Comparison of ENCODE assay signal across 8 mouse cellular contexts in genomic region chr11:44398782-44399225, GRCm38 (mm10). TPM values are rescaled to one million over a fixed set of nuclear protein-coding genes. Genes with fewer than 3 reads are reported as not detected.
A peak's percentile ranks its signal among the peaks of the same experiment; 100 is the strongest.
DNase-seq lines count a peak whose midpoint lies in the region; ATAC-seq and TF ChIP-seq lines count a peak whose summit lies in the region.

No protein-coding gene starts in this region.

- peak overlapping the region; percentile 81 for H3K27ac ChIP-seq in forebrain, embryonic 10.5 days
- no peak overlapping the region for H3K27ac ChIP-seq in heart, embryonic 15.5 days
- no peak overlapping the region for H3K27ac ChIP-seq in liver, embryonic 11.5 days (ENCODE audit: low read depth, low read length)

- no peak for TF ChIP-seq POLR2A in myocyte (IDR thresholded peaks at IDR 0.05; ENCODE audit: insufficient read length, low read depth)

- H3K27me3 ChIP-seq in forebrain, embryonic 10.5 days (ENCODE audit: poor library complexity, severe bottlenecking): peaks cover 5% of the 10 kb centered on the region; the same call in 1 of the 2 replicates
- no peaks in the 10 kb centered on the region for H3K27me3 ChIP-seq in heart, embryonic 15.5 days
- H3K27me3 ChIP-seq in liver, embryonic 11.5 days (replicated peaks; ENCODE audit: control insufficient read depth, insufficient read depth, low read length): no peaks in the 10 kb centered on the region
- no peaks in the 10 kb centered on the region for H3K27me3 ChIP-seq in myocyte (ENCODE audit: control insufficient read depth, insufficient read depth, insufficient read length)

- no peaks in the 10 kb centered on the region for H3K79me2 ChIP-seq in myocyte (ENCODE audit: control insufficient read depth, insufficient read depth)

- 4% methylated on average over 20 of the region's 20 CpGs for WGBS in forebrain, embryonic 10.5 days
- 2% methylated on average over 20 of the region's 20 CpGs for WGBS in heart, embryonic 15.5 days
- 2% methylated on average over 20 of the region's 20 CpGs for WGBS in liver, embryonic 11.5 days

- H3K4me3 ChIP-seq in forebrain, embryonic 10.5 days: peak overlapping the region; percentile 52
- H3K4me3 ChIP-seq in heart, embryonic 15.5 days: peak overlapping the region; percentile 44
- peak overlapping the region; percentile 34 for H3K4me3 ChIP-seq in liver, embryonic 11.5 days (ENCODE audit: low read depth, low read length)
- no peak overlapping the region for H3K4me3 ChIP-seq in myocyte

- peaks cover 4% of the 10 kb centered on the region; the same call in 1 of the 2 replicates for H3K4me1 ChIP-seq in forebrain, embryonic 10.5 days
- H3K4me1 ChIP-seq in heart, embryonic 15.5 days (replicated peaks): peaks cover 19% of the 10 kb centered on the region
- no peaks in the 10 kb centered on the region for H3K4me1 ChIP-seq in liver, embryonic 11.5 days (replicated peaks; ENCODE audit: control insufficient read depth, insufficient read depth, low read length)

- H3ac ChIP-seq in myocyte (ENCODE audit: control insufficient read depth, insufficient read length): no peak overlapping the region

- H3K4me2 ChIP-seq in heart, embryonic 15.5 days: peak overlapping the region; percentile 75
- H3K4me2 ChIP-seq in liver, embryonic 11.5 days: peak overlapping the region; percentile 59
- peak overlapping the region; percentile 60 for H3K4me2 ChIP-seq in myocyte (ENCODE audit: low read depth)

- H3K9me3 ChIP-seq in forebrain, embryonic 10.5 days: no peaks in the 10 kb centered on the region
- no peaks in the 10 kb centered on the region for H3K9me3 ChIP-seq in heart, embryonic 15.5 days (replicated peaks)
- no peaks in the 10 kb centered on the region for H3K9me3 ChIP-seq in liver, embryonic 11.5 days (ENCODE audit: control insufficient read depth, low read length)

- H3K36me3 ChIP-seq in forebrain, embryonic 10.5 days (replicated peaks): no peaks in the 10 kb centered on the region
- H3K36me3 ChIP-seq in heart, embryonic 15.5 days: no peaks in the 10 kb centered on the region
- H3K36me3 ChIP-seq in liver, embryonic 11.5 days (ENCODE audit: control insufficient read depth, insufficient read depth, low read length): no peaks in the 10 kb centered on the region
- H3K36me3 ChIP-seq in myocyte (ENCODE audit: control insufficient read depth, insufficient read depth): no peaks in the 10 kb centered on the region

- peak; percentile 71 for DNase-seq in CD4-positive, CD25-positive, alpha-beta regulatory T cell, adult 2 months (ENCODE audit: low read depth, low spot score)
- peak; percentile 81 for DNase-seq in forebrain, embryonic 10.5 days (ENCODE audit: extremely low spot score, low spot score)
- peak; percentile 91 for DNase-seq in kidney, postnatal 10 days
- DNase-seq in liver, embryonic 11.5 days (ENCODE audit: low spot score): peak; percentile 69
- DNase-seq in spleen, postnatal 14 days (ENCODE audit: low spot score in 2 of 2): peak; percentile 38 to 63

- no peak for ATAC-seq in CD4-positive, CD25-positive, alpha-beta regulatory T cell, adult 4 months
- peak; percentile 44; the same call in 1 of the 2 replicates for ATAC-seq in heart, embryonic 15.5 days (replicated peaks; ENCODE audit: insufficient number of reproducible peaks, insufficient read depth, low FRiP score, low read depth)
- no peak; the same call in 1 of the 2 replicates for ATAC-seq in liver, embryonic 11.5 days (replicated peaks; ENCODE audit: low FRiP score)

- peak overlapping the region; percentile 46; the same call in 1 of the 2 replicates for H3K9ac ChIP-seq in heart, embryonic 15.5 days
- no peak overlapping the region for H3K9ac ChIP-seq in liver, embryonic 11.5 days (ENCODE audit: low read depth, low read length)

TF ChIP-seq in myocyte, 11 proteins besides CTCF, POLR2A, EP300 and RAD21:
- TF ChIP-seq POLR2AphosphoS2 (IDR thresholded peaks at IDR 0.05; ENCODE audit: insufficient read length, low read depth) (no peak), CEBPB (IDR thresholded peaks at IDR 0.05; ENCODE audit: insufficient read depth, poor library complexity, severe bottlenecking) (no peak), MYOG (IDR thresholded peaks at IDR 0.05; ENCODE audit: control insufficient read depth in 1 of 3, insufficient read depth in 1 of 3, insufficient read length in 2 of 3, low read depth in 2 of 3) (no peak)

RNA-seq across cellular contexts. Expression of gene Il12b, which starts 1.1 kb away (rescaled TPM):
- not detected for polyA plus RNA-seq in CD4-positive, CD25-positive, alpha-beta regulatory T cell, adult 4 months (2017; shearing (Covaris generic))
- polyA plus RNA-seq in forebrain, embryonic 10.5 days (2016; fragmentation: Nextera tagmentation; extraction: Ambion mirVana): not detected in 2 replicates
- polyA plus RNA-seq in heart, embryonic 15.5 days (2015; fragmentation: Nextera tagmentation; extraction: Ambion mirVana): not detected in 2 replicates
- not detected in 2 replicates for polyA plus RNA-seq in liver, embryonic 11.5 days (2014; fragmentation: Nextera tagmentation; extraction: Ambion mirVana)
- polyA plus RNA-seq in myocyte (2012; fragmentation: generic; extraction: Trizol): not detected
